Comparison of ENCODE assay signal across 18 mouse cellular contexts in the genomic region with DNA sequence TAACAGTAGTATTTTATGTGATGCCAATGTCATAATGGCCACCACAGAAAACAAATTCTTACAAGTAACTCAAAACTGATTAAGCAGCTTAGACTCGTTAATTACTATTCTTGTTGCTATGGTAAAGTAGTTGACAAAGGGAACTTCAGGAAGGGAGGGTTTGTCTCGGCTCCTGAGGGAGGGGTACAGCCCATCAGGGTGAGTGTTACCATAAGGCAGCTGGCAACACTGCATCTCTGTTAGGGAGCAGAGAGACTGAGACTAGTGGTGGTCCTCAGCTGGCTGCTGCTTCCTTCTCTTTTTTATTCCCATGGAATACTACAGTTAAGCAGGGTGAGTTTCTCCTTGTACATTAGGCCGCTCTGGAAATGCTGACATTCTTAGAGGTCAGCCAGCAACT.
DNase-seq lines count a peak whose midpoint lies in the region; ATAC-seq and TF ChIP-seq lines count a peak whose summit lies in the region.
"Had no signal": no experiment of that assay in that cellular context is flagged by ENCODE, and none has a peak within 500 bp of the region (broad histone marks: within the 10 kb centered on the region; RNA-seq: fewer than 3 reads in every experiment).

No protein-coding gene starts in this region.

- H3K9me3 ChIP-seq in megakaryocyte, embryonic 14.5 days: no peaks in the 10 kb centered on the region
- H3K9me3 ChIP-seq in forebrain, embryonic 15.5 days: no peaks in the 10 kb centered on the region
- H3K9me3 ChIP-seq: embryonic facial prominence, embryonic 12.5 days had no signal

- H3K4me1 ChIP-seq in megakaryocyte, embryonic 14.5 days: peaks cover 57% of the 10 kb centered on the region
- H3K4me1 ChIP-seq in brown adipose tissue, adult 24 weeks (ENCODE audit: control insufficient read depth, insufficient read depth, insufficient read length, low read length): no peaks in the 10 kb centered on the region
- H3K4me1 ChIP-seq in forebrain, embryonic 15.5 days: no peaks in the 10 kb centered on the region
- H3K4me1 ChIP-seq: embryonic facial prominence, embryonic 12.5 days had no signal

- WGBS in forebrain, embryonic 15.5 days: 31% methylated on average over 3 of the region's 3 CpGs

- no peaks in the 10 kb centered on the region for H3K27me3 ChIP-seq in megakaryocyte, embryonic 14.5 days (replicated peaks)
- no peaks in the 10 kb centered on the region for H3K27me3 ChIP-seq in forebrain, embryonic 15.5 days
- H3K27me3 ChIP-seq: embryonic facial prominence, embryonic 12.5 days had no signal

- no peak overlapping the region for H3K4me3 ChIP-seq in gastrocnemius, adult 2 months
- H3K4me3 ChIP-seq in megakaryocyte, embryonic 14.5 days (replicated peaks): peak overlapping the region; percentile 67
- no peak overlapping the region for H3K4me3 ChIP-seq in brown adipose tissue, adult 24 weeks (ENCODE audit: insufficient read depth, low read depth, low read length)
- no peak overlapping the region for H3K4me3 ChIP-seq in forebrain, embryonic 15.5 days
- H3K4me3 ChIP-seq: embryonic facial prominence, embryonic 12.5 days; heart, adult 2 months had no signal

- ATAC-seq in megakaryocyte, adult 5-6 weeks (ENCODE audit: poor library complexity, severe bottlenecking): no peak
- ATAC-seq in forebrain, embryonic 15.5 days (replicated peaks): peak; percentile 75; the same call in 1 of the 2 replicates
- ATAC-seq: intestine, embryonic 16.5 days had no signal

- peaks cover 93% of the 10 kb centered on the region for H3K36me3 ChIP-seq in megakaryocyte, embryonic 14.5 days (replicated peaks; ENCODE audit: low read length)
- H3K36me3 ChIP-seq in forebrain, embryonic 15.5 days: no peaks in the 10 kb centered on the region
- H3K36me3 ChIP-seq: embryonic facial prominence, embryonic 12.5 days had no signal

- H3K27ac ChIP-seq in gastrocnemius, adult 2 months: peak overlapping the region; percentile 16; the same call in 1 of the 2 replicates
- H3K27ac ChIP-seq in brown adipose tissue, adult 24 weeks (replicated peaks; ENCODE audit: low read depth, low read length): 0 out of 2 replicates have a peak overlapping the region, but pooled peaks have one; percentile 11
- H3K27ac ChIP-seq in forebrain, embryonic 15.5 days (replicated peaks): no peak overlapping the region
- H3K27ac ChIP-seq: embryonic facial prominence, embryonic 12.5 days; heart, adult 2 months; hindbrain, embryonic 14.5 days had no signal

- no peak overlapping the region for H3K4me2 ChIP-seq in forebrain, embryonic 15.5 days (replicated peaks)
- H3K4me2 ChIP-seq: embryonic facial prominence, embryonic 12.5 days; heart, embryonic 11.5 days; hindbrain, embryonic 14.5 days had no signal

- no peak overlapping the region for H3K9ac ChIP-seq in forebrain, embryonic 15.5 days (replicated peaks)
- H3K9ac ChIP-seq: embryonic facial prominence, embryonic 12.5 days; hindbrain, embryonic 14.5 days had no signal

- intact Hi-C loops in gastrocnemius, adult 2 months (cut with DNase I): no loop called here

- TF ChIP-seq CTCF in gastrocnemius, adult 2 months (IDR thresholded peaks at IDR 0.05): no peak

- DNase-seq in gastrocnemius, adult 2 months: no peak
- no peak for DNase-seq in gastrocnemius, postnatal 25 days
- DNase-seq in embryo, embryonic 10 days (ENCODE audit: low spot score): no peak
- no peak for DNase-seq in urinary bladder, postnatal 4 days (ENCODE audit: low spot score in 2 of 2)
- DNase-seq: adrenal gland, postnatal 10 days; cerebellum, adult 18-20 months; cerebellum, adult 9-11 months; gastrocnemius, postnatal 10 days; heart, adult 2 months; kidney, adult 2 months had no signal
